In genomic region chr19:58436874-58437273, GRCm38 (mm10) we compare ENCODE assay signal across 17 mouse cellular contexts. TPM values are rescaled to one million over a fixed set of nuclear protein-coding genes. Genes with fewer than 3 reads are reported as not detected.
A peak's percentile ranks its signal among the peaks of the same experiment; 100 is the strongest.
DNase-seq lines count a peak whose midpoint lies in the region; ATAC-seq and TF ChIP-seq lines count a peak whose summit lies in the region.
"Had no signal": no experiment of that assay in that cellular context is flagged by ENCODE, and none has a peak within 500 bp of the region (broad histone marks: within the 10 kb centered on the region; RNA-seq: fewer than 3 reads in every experiment).

No protein-coding gene starts in this region.

- 0 out of 2 replicates have a peak overlapping the region, but pooled peaks have one; percentile 40 for H3K27ac ChIP-seq in hindbrain, embryonic 13.5 days
- H3K27ac ChIP-seq in hindbrain, embryonic 16.5 days (ENCODE audit: low read depth, low read length) = no peak overlapping the region
- H3K27ac ChIP-seq in midbrain, embryonic 16.5 days (ENCODE audit: low read length) = 0 out of 2 replicates have a peak overlapping the region, but pooled peaks have one; percentile 32
- H3K27ac ChIP-seq in midbrain, postnatal 0 days (ENCODE audit: low read depth, low read length) = no peak overlapping the region
- H3K27ac ChIP-seq: gastrocnemius, adult 2 months had no signal

- no peaks in the 10 kb centered on the region for H3K9me3 ChIP-seq in hindbrain, embryonic 13.5 days
- no peaks in the 10 kb centered on the region for H3K9me3 ChIP-seq in hindbrain, embryonic 16.5 days (ENCODE audit: control insufficient read depth, low read length)
- no peaks in the 10 kb centered on the region for H3K9me3 ChIP-seq in midbrain, embryonic 16.5 days (replicated peaks; ENCODE audit: control insufficient read depth, low read length, poor library complexity, severe bottlenecking)
- no peaks in the 10 kb centered on the region for H3K9me3 ChIP-seq in midbrain, postnatal 0 days (ENCODE audit: low read length)

- no peak overlapping the region for H3K4me2 ChIP-seq in hindbrain, embryonic 13.5 days
- no peak overlapping the region for H3K4me2 ChIP-seq in hindbrain, embryonic 16.5 days (ENCODE audit: low read length)
- H3K4me2 ChIP-seq in midbrain, embryonic 16.5 days (ENCODE audit: low read length) = no peak overlapping the region
- no peak overlapping the region for H3K4me2 ChIP-seq in midbrain, postnatal 0 days (ENCODE audit: low read depth, low read length, poor library complexity, severe bottlenecking)
- peak overlapping the region; percentile 74 for H3K4me2 ChIP-seq in myocyte (ENCODE audit: low read depth)

- no peaks in the 10 kb centered on the region for H3K79me2 ChIP-seq in myocyte (ENCODE audit: control insufficient read depth, insufficient read depth)

- TF ChIP-seq POLR2A in myocyte (IDR thresholded peaks at IDR 0.05; ENCODE audit: insufficient read length, low read depth) = no peak

- no peak for DNase-seq in midbrain, postnatal 0 days (ENCODE audit: low spot score)
- peak; percentile 71 for DNase-seq in Muller cell, postnatal 12 days (ENCODE audit: inconsistent ontology term)
- no peak for DNase-seq in testis, postnatal 10 days (ENCODE audit: low spot score)
- DNase-seq: cerebellum, adult 9-11 months; gastrocnemius, adult 2 months; heart, adult 18-20 months; heart, postnatal 36 days; kidney, postnatal 14 days; liver; lung, postnatal 14 days; right cerebral cortex, postnatal 25 days; thymus, adult 18-20 months had no signal

- H3K9ac ChIP-seq in hindbrain, embryonic 13.5 days = no peak overlapping the region
- H3K9ac ChIP-seq in hindbrain, embryonic 16.5 days (ENCODE audit: low read depth, low read length) = no peak overlapping the region
- H3K9ac ChIP-seq in midbrain, embryonic 16.5 days (ENCODE audit: low read depth, low read length) = no peak overlapping the region
- H3K9ac ChIP-seq in midbrain, postnatal 0 days (replicated peaks; ENCODE audit: low read length, poor library complexity, severe bottlenecking) = no peak overlapping the region

- no peaks in the 10 kb centered on the region for H3K27me3 ChIP-seq in hindbrain, embryonic 13.5 days
- H3K27me3 ChIP-seq in hindbrain, embryonic 16.5 days (replicated peaks; ENCODE audit: control insufficient read depth, insufficient read depth, low read length) = no peaks in the 10 kb centered on the region
- H3K27me3 ChIP-seq in midbrain, embryonic 16.5 days (ENCODE audit: control insufficient read depth, insufficient read depth, low read depth, low read length) = no peaks in the 10 kb centered on the region
- no peaks in the 10 kb centered on the region for H3K27me3 ChIP-seq in midbrain, postnatal 0 days (ENCODE audit: insufficient read depth, low read length)
- no peaks in the 10 kb centered on the region for H3K27me3 ChIP-seq in myocyte (ENCODE audit: control insufficient read depth, insufficient read depth, insufficient read length)

- no peak for TF ChIP-seq CTCF in midbrain, postnatal 0 days (IDR thresholded peaks at IDR 0.05)

- WGBS in hindbrain, embryonic 13.5 days = 81% methylated on average over 3 of the region's 3 CpGs
- 75% methylated on average over 3 of the region's 3 CpGs for WGBS in hindbrain, embryonic 16.5 days
- 82% methylated on average over 3 of the region's 3 CpGs for WGBS in midbrain, embryonic 16.5 days
- 75% methylated on average over 3 of the region's 3 CpGs for WGBS in midbrain, postnatal 0 days

- H3ac ChIP-seq in myocyte (ENCODE audit: control insufficient read depth, insufficient read length) = no peak overlapping the region

- H3K4me1 ChIP-seq in hindbrain, embryonic 13.5 days (replicated peaks) = peaks cover 30% of the 10 kb centered on the region
- peaks cover 5% of the 10 kb centered on the region; the same call in 1 of the 2 replicates for H3K4me1 ChIP-seq in hindbrain, embryonic 16.5 days (ENCODE audit: control insufficient read depth, insufficient read depth, low read depth, low read length)
- peaks cover 8% of the 10 kb centered on the region; the same call in 1 of the 2 replicates for H3K4me1 ChIP-seq in midbrain, embryonic 16.5 days (ENCODE audit: control insufficient read depth, insufficient read depth, low read length)
- H3K4me1 ChIP-seq in midbrain, postnatal 0 days (ENCODE audit: insufficient read depth, low read length) = peaks cover 2% of the 10 kb centered on the region; the same call in 1 of the 2 replicates

- no peak for ATAC-seq in hindbrain, embryonic 13.5 days (ENCODE audit: low FRiP score)
- ATAC-seq in hindbrain, embryonic 16.5 days = no peak
- no peak for ATAC-seq in midbrain, embryonic 16.5 days
- no peak for ATAC-seq in midbrain, postnatal 0 days (ENCODE audit: low FRiP score)
- ATAC-seq: inflammation-experienced regulatory T-cells, adult 6 months had no signal

- H3K4me3 ChIP-seq in hindbrain, embryonic 13.5 days = no peak overlapping the region
- no peak overlapping the region for H3K4me3 ChIP-seq in hindbrain, embryonic 16.5 days (ENCODE audit: low read length)
- H3K4me3 ChIP-seq in midbrain, embryonic 16.5 days (ENCODE audit: low read depth, low read length) = no peak overlapping the region
- H3K4me3 ChIP-seq in midbrain, postnatal 0 days (ENCODE audit: low read depth, low read length) = no peak overlapping the region
- no peak overlapping the region for H3K4me3 ChIP-seq in myocyte
- H3K4me3 ChIP-seq: gastrocnemius, adult 2 months had no signal

- no peaks in the 10 kb centered on the region for H3K36me3 ChIP-seq in hindbrain, embryonic 13.5 days
- H3K36me3 ChIP-seq in hindbrain, embryonic 16.5 days (ENCODE audit: control insufficient read depth, insufficient read depth, low read length) = no peaks in the 10 kb centered on the region
- no peaks in the 10 kb centered on the region for H3K36me3 ChIP-seq in midbrain, embryonic 16.5 days (ENCODE audit: control insufficient read depth, insufficient read depth, low read length)
- no peaks in the 10 kb centered on the region for H3K36me3 ChIP-seq in midbrain, postnatal 0 days (ENCODE audit: insufficient read depth, low read length)
- H3K36me3 ChIP-seq in myocyte (ENCODE audit: control insufficient read depth, insufficient read depth) = no peaks in the 10 kb centered on the region

TF ChIP-seq in myocyte, 11 proteins besides CTCF, POLR2A, EP300 and RAD21:
- TF ChIP-seq POLR2AphosphoS2 (IDR thresholded peaks at IDR 0.05; ENCODE audit: insufficient read length, low read depth) (no peak), TCF3 (IDR thresholded peaks at IDR 0.05; ENCODE audit: insufficient read length, low read depth) (no peak), MAX (IDR thresholded peaks at IDR 0.05; ENCODE audit: low read depth) (no peak), CEBPB (IDR thresholded peaks at IDR 0.05; ENCODE audit: insufficient read depth, poor library complexity, severe bottlenecking) (no peak), REST (IDR thresholded peaks at IDR 0.05; ENCODE audit: insufficient read depth, insufficient read length) (no peak), E2F4 (IDR thresholded peaks at IDR 0.05; ENCODE audit: insufficient read depth) (no peak), USF1 (IDR thresholded peaks at IDR 0.05; ENCODE audit: low read depth) (no peak), MYOG (IDR thresholded peaks at IDR 0.05; ENCODE audit: control insufficient read depth in 1 of 3, insufficient read depth in 1 of 3, insufficient read length in 2 of 3, low read depth in 2 of 3) (no peak), MYOD1 (IDR thresholded peaks at IDR 0.05; ENCODE audit: control insufficient read depth in 1 of 3, insufficient read length in 2 of 3, low read depth in 2 of 3) (no peak), SRF (IDR thresholded peaks at IDR 0.05; ENCODE audit: control insufficient read depth, insufficient read length, low read depth) (no peak)

RNA-seq across cellular contexts. Expression of gene Gfra1, which starts 18.8 kb away (rescaled TPM):
- polyA plus RNA-seq in hindbrain, embryonic 13.5 days (2015; fragmentation: Nextera tagmentation; extraction: Ambion mirVana) = 65.7 and 67.6 TPM in 2 replicates
- 38.6 and 47.3 TPM in 2 replicates for polyA plus RNA-seq in hindbrain, embryonic 16.5 days (2015; fragmentation: Nextera tagmentation; extraction: Ambion mirVana)
- polyA plus RNA-seq in midbrain, embryonic 16.5 days (2015; fragmentation: Nextera tagmentation; extraction: Ambion mirVana) = 36.2 and 45.0 TPM in 2 replicates
- total RNA-seq in midbrain, postnatal 0 days (2014; rRNA removed) = 91.5 and 101 TPM in 2 replicates
- 34.4 and 36.2 TPM in 2 replicates for polyA plus RNA-seq in midbrain, postnatal 0 days (2015; fragmentation: Nextera tagmentation; extraction: Ambion mirVana)
- 4.6 TPM for polyA plus RNA-seq in myocyte (2012; fragmentation: generic; extraction: Trizol)

Comparison
In these comparisons a context has a peak if more than half of its experiments do, and no peak if none do; other contexts are left out.
1. H3K27ac ChIP-seq: peak in hindbrain, embryonic 13.5 days (single experiment) and midbrain, embryonic 16.5 days (single experiment); none in hindbrain, embryonic 16.5 days (single experiment) and midbrain, postnatal 0 days (single experiment).